Mouse (Mus musculus) heart, embryonic 12.5 days (tissue): ENCODE measurements at regions not wholly inside any gene's neighbourhood (a gene's known extent, or its start where the extent isn't known, plus 50 kb on each side); places are given as distances from the start of the nearest gene placed in this dataset.

ENCODE experiments used
- ATAC-seq: fragments of 200-750 bp; cut with Nextera tagmentation; 2 replicates; pipeline ENCODE4 v1.8.0; 2017; ENCODE audit warnings: moderate TSS enrichment, moderate library complexity; ENCODE audit not compliant: insufficient number of reproducible peaks, low FRiP score
- H3K27ac ChIP-seq: fragments of 300-500 bp; sonication (generic); 2 replicates; pipeline ENCODE4 v1.5.1; 2016; ENCODE audit warnings: mild to moderate bottlenecking, moderate library complexity; ENCODE audit not compliant: poor library complexity, severe bottlenecking
- H3K27me3 ChIP-seq: fragments of 300-500 bp; sonication (generic); replicated peaks from 2 replicates; pipeline ENCODE4 v1.6.1; 2016; ENCODE audit warnings: mild to moderate bottlenecking, moderate library complexity
- H3K36me3 ChIP-seq: fragments of 300-500 bp; sonication (generic); 2 replicates; pipeline ENCODE4 v1.6.1; 2016; ENCODE audit warnings: mild to moderate bottlenecking, moderate library complexity
- H3K4me1 ChIP-seq: fragments of 300-500 bp; sonication (generic); replicated peaks from 2 replicates; pipeline ENCODE4 v1.6.1; 2016; ENCODE audit warnings: mild to moderate bottlenecking
- H3K4me2 ChIP-seq: fragments of 300-500 bp; sonication (generic); 2 replicates; pipeline ENCODE4 v1.6.1; 2016; ENCODE audit warnings: mild to moderate bottlenecking, moderate library complexity
- H3K4me3 ChIP-seq: fragments of 300-500 bp; sonication (generic); 2 replicates; pipeline ENCODE4 v1.5.1; 2016; ENCODE audit warnings: mild to moderate bottlenecking
- H3K9ac ChIP-seq: fragments of 300-500 bp; sonication (generic); 2 replicates; pipeline ENCODE4 v1.6.1; 2016; ENCODE audit warnings: mild to moderate bottlenecking, moderate library complexity
- H3K9me3 ChIP-seq: fragments of 300-500 bp; sonication (generic); replicated peaks from 2 replicates; pipeline ENCODE4 v1.6.1; 2016; ENCODE audit warnings: mild to moderate bottlenecking, moderate library complexity
- WGBS: fragments of 180-500 bp; shearing (Covaris S2); methylation state at CpG from one replicate; pipeline ENCODE4 v1.1.7; 2016; 5-methylcytosine and 5-hydroxymethylcytosine counted together

- no peak overlapping the region for H3K4me2 ChIP-seq
- H3K9me3 ChIP-seq, result no peaks in the 10 kb centered on the region
- 76% methylated on average over 2 of the region's 2 CpGs for WGBS
- H3K27ac ChIP-seq, result no peak overlapping the region
- H3K4me3 ChIP-seq, result no peak overlapping the region
- H3K9ac ChIP-seq, result no peak overlapping the region
- H3K27me3 ChIP-seq, result no peaks in the 10 kb centered on the region
- ATAC-seq, result no peak
- H3K36me3 ChIP-seq, result no peaks in the 10 kb centered on the region
- H3K4me1 ChIP-seq, result no peaks in the 10 kb centered on the region
These were observed 305.0 kb downstream of the Cmpk2 start for GRCm38 (mm10) chr12:26774016-26774415.

GRCm38 (mm10) chr12:26770753-26771583, 302.0 kb downstream of the Cmpk2 start:
- H3K27ac ChIP-seq, result no peak overlapping the region
- no peaks in the 10 kb centered on the region for H3K27me3 ChIP-seq
- no peaks in the 10 kb centered on the region for H3K4me1 ChIP-seq
- H3K36me3 ChIP-seq, result no peaks in the 10 kb centered on the region
- ATAC-seq, result no peak
- H3K9ac ChIP-seq, result no peak overlapping the region
- no peak overlapping the region for H3K4me3 ChIP-seq
- no peaks in the 10 kb centered on the region for H3K9me3 ChIP-seq
- 72% methylated on average over 1 of the region's 1 CpGs for WGBS
- H3K4me2 ChIP-seq, result no peak overlapping the region

- no peak overlapping the region for H3K9ac ChIP-seq
- H3K36me3 ChIP-seq, result no peaks in the 10 kb centered on the region
- no peak overlapping the region for H3K4me3 ChIP-seq
- no peaks in the 10 kb centered on the region for H3K9me3 ChIP-seq
- H3K4me2 ChIP-seq, result no peak overlapping the region
- ATAC-seq, result no peak
- H3K27ac ChIP-seq, result no peak overlapping the region
- H3K4me1 ChIP-seq, result no peaks in the 10 kb centered on the region
- no peaks in the 10 kb centered on the region for H3K27me3 ChIP-seq
- WGBS, result 71% methylated on average over 3 of the region's 3 CpGs
These were observed 298.5 kb downstream of the Cmpk2 start for GRCm38 (mm10) chr12:26767551-26767950.

DNA sequence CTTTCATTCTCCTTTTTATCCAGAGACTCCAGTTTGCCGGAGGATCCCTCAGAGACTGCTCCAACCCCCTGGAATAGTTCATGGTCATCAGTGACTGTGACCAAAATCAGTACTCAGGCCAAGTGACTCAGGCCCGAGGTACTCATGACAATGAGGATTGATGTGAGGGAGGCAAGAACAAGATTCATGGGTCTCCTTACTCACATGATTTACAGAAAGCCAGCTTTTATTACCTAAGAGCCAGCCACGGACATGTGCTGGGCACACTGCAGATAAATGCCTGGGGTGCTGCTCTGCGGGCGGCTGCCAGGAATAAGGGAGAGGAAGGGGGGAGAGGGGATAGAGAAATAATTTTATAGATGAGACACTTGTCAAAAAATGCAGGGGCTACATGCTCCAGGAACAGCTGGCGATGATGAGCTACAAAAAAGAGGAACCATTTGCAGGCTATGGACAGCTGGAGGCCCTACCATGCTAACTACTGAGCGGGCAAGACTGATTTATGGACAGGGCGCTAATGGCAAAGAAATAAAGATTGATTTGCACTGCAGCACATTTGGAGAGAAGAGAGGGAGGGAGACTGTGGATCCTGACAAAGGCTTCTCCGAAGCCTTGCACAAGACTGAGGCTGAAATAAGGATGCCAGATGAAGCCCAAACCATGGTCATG, 289.8 kb downstream of the Cmpk2 start:
- no peak overlapping the region for H3K4me2 ChIP-seq
- no peaks in the 10 kb centered on the region for H3K9me3 ChIP-seq
- H3K36me3 ChIP-seq, result no peaks in the 10 kb centered on the region
- H3K27ac ChIP-seq, result no peak overlapping the region
- H3K4me1 ChIP-seq, result no peaks in the 10 kb centered on the region
- no peak overlapping the region for H3K9ac ChIP-seq
- no peaks in the 10 kb centered on the region for H3K27me3 ChIP-seq
- no peak overlapping the region for H3K4me3 ChIP-seq
- ATAC-seq, result no peak
- 79% methylated on average over 9 of the region's 9 CpGs for WGBS

DNA sequence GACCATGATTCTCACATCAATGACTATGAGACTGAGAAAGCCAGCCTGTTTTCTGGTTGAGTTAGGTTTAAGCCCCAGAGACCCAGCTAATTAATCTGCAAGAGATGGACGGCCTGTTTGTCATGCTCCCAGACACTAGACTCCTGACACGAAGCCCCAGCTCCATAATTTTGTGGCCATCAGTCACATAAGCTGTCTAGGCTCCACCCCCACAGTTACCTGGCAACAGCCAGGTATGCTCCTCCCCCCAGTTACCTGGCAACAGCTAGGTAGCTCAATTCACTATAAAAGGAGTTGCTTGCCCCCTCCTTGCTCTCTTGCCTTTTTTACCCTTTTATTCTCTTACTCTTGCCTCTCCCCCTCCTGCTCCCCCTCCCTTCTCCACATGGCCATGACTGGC, 287.3 kb downstream of the Cmpk2 start:
- no peaks in the 10 kb centered on the region for H3K4me1 ChIP-seq
- no peaks in the 10 kb centered on the region for H3K36me3 ChIP-seq
- WGBS, result 52% methylated on average over 2 of the region's 2 CpGs
- H3K9me3 ChIP-seq, result no peaks in the 10 kb centered on the region
- H3K27me3 ChIP-seq, result no peaks in the 10 kb centered on the region
- H3K4me3 ChIP-seq, result no peak overlapping the region
- H3K4me2 ChIP-seq, result no peak overlapping the region
- H3K27ac ChIP-seq, result no peak overlapping the region
- ATAC-seq, result no peak
- H3K9ac ChIP-seq, result no peak overlapping the region

DNA sequence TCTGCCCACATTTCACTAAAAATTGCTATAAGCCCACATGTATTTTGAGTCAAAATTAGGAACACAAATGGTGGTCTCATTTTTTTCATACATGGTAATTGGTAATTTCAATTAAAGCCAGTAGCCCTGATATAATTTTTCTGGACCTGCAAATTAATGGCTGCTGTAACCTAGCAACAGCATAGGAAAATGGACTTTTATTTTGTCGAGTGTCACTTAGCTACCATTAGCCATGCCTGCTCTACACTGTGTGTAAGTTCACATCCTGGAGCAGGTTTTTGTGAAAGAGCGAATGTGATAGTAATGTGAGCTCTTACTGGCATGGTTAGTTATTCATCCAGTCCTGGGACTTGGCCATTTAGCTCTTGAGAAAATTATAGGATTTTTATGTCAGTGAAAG, 285.6 kb downstream of the Cmpk2 start:
- H3K27me3 ChIP-seq, result no peaks in the 10 kb centered on the region
- H3K4me1 ChIP-seq, result no peaks in the 10 kb centered on the region
- H3K27ac ChIP-seq, result no peak overlapping the region
- no peak overlapping the region for H3K4me3 ChIP-seq
- H3K4me2 ChIP-seq, result no peak overlapping the region
- ATAC-seq, result no peak
- no peaks in the 10 kb centered on the region for H3K9me3 ChIP-seq
- no peaks in the 10 kb centered on the region for H3K36me3 ChIP-seq
- H3K9ac ChIP-seq, result no peak overlapping the region
- WGBS, result 84% methylated on average over 2 of the region's 2 CpGs

DNA sequence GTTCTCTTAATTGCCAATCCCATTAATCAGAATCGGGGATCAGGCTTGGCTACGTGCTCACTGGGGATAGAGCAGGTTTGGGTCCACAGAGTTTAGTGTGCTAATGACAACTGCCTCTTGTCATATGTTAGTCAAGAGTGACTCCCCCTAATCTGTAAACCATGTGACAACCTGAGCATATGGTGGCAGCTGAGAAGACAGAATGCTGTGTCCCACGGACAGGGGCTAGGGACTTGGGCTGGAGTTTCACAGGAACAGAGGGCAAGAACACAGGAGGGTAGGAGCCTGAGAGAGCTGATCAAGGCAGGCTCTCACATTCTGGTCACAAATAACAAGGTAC, 265.5 kb downstream of the Cmpk2 start:
- 59% methylated on average over 3 of the region's 3 CpGs for WGBS
- H3K4me2 ChIP-seq, result no peak overlapping the region
- no peak overlapping the region for H3K9ac ChIP-seq
- ATAC-seq, result no peak
- no peaks in the 10 kb centered on the region for H3K4me1 ChIP-seq
- no peaks in the 10 kb centered on the region for H3K36me3 ChIP-seq
- H3K27ac ChIP-seq, result no peak overlapping the region
- H3K4me3 ChIP-seq, result no peak overlapping the region
- H3K9me3 ChIP-seq, result no peaks in the 10 kb centered on the region
- no peaks in the 10 kb centered on the region for H3K27me3 ChIP-seq

DNA sequence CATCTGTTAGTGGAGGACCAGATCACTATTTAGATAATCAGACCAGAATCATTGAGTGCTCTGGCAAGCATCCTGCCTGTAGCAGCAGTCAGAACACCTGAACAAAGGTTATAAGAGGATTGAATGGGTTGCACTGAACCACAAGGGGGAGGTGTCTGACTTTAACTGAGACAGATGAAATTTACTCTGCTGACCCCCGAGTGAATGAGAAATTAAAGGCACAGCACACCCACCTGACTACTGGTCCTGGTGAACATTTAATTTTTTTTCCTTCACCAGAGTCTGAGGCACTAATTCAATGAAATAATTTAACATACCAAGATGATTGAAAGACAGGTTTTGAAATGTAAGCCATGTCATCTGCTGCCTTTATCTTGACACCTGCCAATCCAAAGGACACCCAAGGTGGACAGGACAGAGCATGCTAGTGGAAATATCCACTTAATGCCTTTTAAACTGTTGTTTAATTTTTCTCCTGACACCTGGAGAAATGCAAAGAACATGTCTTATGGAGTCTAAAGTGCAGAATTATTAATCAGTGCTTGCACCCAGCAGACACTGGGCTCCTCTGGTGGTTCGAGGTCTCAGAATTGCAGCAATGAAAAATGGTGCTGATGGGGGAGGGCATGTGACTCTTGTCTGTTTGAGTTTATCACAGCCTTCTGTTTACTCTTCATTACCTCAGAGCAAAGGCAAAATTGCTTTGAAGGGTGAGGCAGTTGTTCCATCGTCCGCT, 265.0 kb downstream of the Cmpk2 start:
- Histone ChIP-seq H3K4me1 (no peaks in the 10 kb centered on the region), H3K4me2 (no peak overlapping the region), H3K36me3 (no peaks in the 10 kb centered on the region), H3K9ac (no peak overlapping the region), H3K27ac (no peak overlapping the region), H3K4me3 (no peak overlapping the region), H3K9me3 (no peaks in the 10 kb centered on the region), H3K27me3 (no peaks in the 10 kb centered on the region)
- no peak for ATAC-seq
- 53% methylated on average over 4 of the region's 4 CpGs for WGBS

- Histone ChIP-seq H3K27ac (no peak overlapping the region), H3K4me2 (no peak overlapping the region), H3K4me3 (no peak overlapping the region), H3K36me3 (no peaks in the 10 kb centered on the region), H3K4me1 (peaks cover 7% of the 10 kb centered on the region; the same call in 1 of the 2 replicates), H3K9ac (no peak overlapping the region), H3K27me3 (no peaks in the 10 kb centered on the region), H3K9me3 (no peaks in the 10 kb centered on the region)
- no peak for ATAC-seq
- 8% methylated on average over 1 of the region's 1 CpGs for WGBS
These were observed 254.4 kb downstream of the Cmpk2 start for GRCm38 (mm10) chr12:26723399-26723798.

DNA sequence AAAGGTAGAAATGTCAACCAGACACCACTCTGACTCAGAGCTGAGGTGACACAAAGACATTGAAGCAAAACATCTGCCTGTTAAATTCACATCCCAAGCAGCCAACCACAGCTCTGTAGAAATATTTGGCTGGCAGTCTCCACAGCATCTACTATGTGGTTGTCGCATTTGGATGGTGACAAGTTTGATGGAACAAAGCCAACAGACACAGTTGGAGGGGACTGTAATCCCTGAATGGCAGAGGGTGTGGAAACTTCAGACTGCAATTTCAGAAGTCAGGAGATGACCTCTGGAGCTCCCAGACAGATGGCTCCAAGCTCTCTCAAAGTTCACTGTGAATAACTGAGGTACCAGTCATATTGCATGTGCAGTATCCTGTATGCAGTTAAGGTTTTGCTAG, 229.8 kb downstream of the Cmpk2 start:
- WGBS, result 32% methylated on average over 1 of the region's 1 CpGs
- no peaks in the 10 kb centered on the region for H3K27me3 ChIP-seq
- H3K4me3 ChIP-seq, result no peak overlapping the region
- no peaks in the 10 kb centered on the region for H3K36me3 ChIP-seq
- peaks cover 3% of the 10 kb centered on the region; the same call in 1 of the 2 replicates for H3K9me3 ChIP-seq
- ATAC-seq, result no peak
- no peak overlapping the region for H3K9ac ChIP-seq
- H3K27ac ChIP-seq, result no peak overlapping the region
- peaks cover 7% of the 10 kb centered on the region; the same call in 1 of the 2 replicates for H3K4me1 ChIP-seq
- no peak overlapping the region for H3K4me2 ChIP-seq

DNA sequence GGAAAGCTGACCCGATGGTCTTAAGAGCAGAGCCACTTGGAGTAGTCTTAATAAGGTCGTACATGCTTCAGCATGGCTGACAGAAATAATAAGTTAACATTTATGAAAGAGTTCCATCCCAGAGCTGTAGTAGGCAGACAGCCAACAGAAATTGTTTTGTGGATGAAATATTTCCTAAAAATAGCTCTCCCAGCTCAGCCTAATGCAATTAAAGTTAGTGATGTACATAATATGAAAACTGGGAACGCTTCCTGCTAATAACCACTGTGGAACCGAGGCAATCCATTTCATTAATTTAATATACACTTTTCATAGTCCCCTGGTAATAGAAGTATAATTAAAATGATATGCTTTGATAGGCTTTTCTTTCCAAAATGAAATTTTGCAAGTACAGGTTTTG, 219.0 kb downstream of the Cmpk2 start:
- Histone ChIP-seq H3K36me3 (no peaks in the 10 kb centered on the region), H3K9ac (no peak overlapping the region), H3K4me3 (no peak overlapping the region), H3K9me3 (no peaks in the 10 kb centered on the region), H3K4me2 (no peak overlapping the region), H3K27me3 (no peaks in the 10 kb centered on the region), H3K4me1 (no peaks in the 10 kb centered on the region), H3K27ac (no peak overlapping the region)
- ATAC-seq, result no peak
- WGBS, result 67% methylated on average over 4 of the region's 4 CpGs
